Mouse (Mus musculus) embryonic fibroblast, embryonic 13.5 days (primary cell): Measurements from ENCODE around the gene Srpr. TPM values are rescaled to one million over a fixed set of nuclear protein-coding genes. Genes with fewer than 3 reads are reported as not detected.

Source experiments
- H3K27ac ChIP-seq: 2 replicates; pipeline ENCODE4 v1.5.1; 2012; ENCODE audit warnings: low read length, control low read depth, inconsistent platforms; ENCODE audit not compliant: insufficient read depth
- H3K4me1 ChIP-seq: 2 replicates; pipeline ENCODE4 v1.6.1; 2011; ENCODE audit warnings: low read length; ENCODE audit not compliant: control insufficient read depth, insufficient read depth
- H3K4me3 ChIP-seq: 2 replicates; pipeline ENCODE4 v1.5.1; 2011; ENCODE audit warnings: mild to moderate bottlenecking, control low read depth, low read length; ENCODE audit not compliant: insufficient read depth
- CTCF ChIP-seq: IDR thresholded peaks from 2 replicates; pipeline ENCODE4 v1.5.1; 2011; ENCODE audit warnings: mild to moderate bottlenecking, control low read depth, low read length, moderate library complexity, borderline replicate concordance; ENCODE audit not compliant: insufficient read depth
- POLR2A ChIP-seq: IDR thresholded peaks from 2 replicates; pipeline ENCODE4 v1.6.1; 2011; ENCODE audit warnings: low read depth, mild to moderate bottlenecking, control low read depth, low read length, moderate library complexity
- polyA plus RNA-seq: library from polyadenylated mRNA; stranded (reverse); fragments of >200 nt; gene quantifications from 2 replicates; pipeline ENCODE4 v1.2.4, GENCODE M21; 2011; ENCODE audit warnings: low read depth; ENCODE audit not compliant: missing spikeins, insufficient read length

The Srpr gene
- polyA plus RNA-seq, result 145 and 164 TPM in 2 replicates

GRCm38 (mm10) chr9:35199772-35200471, at the start of gene Srpr, which contains the start of gene Tirap:
Srpr (plus strand) TSS chr9:35200175.
Tirap (minus strand) TSS chr9:35200291.
- TF ChIP-seq CTCF (peak; percentile 63), POLR2A (peak; percentile 53; the same call in 1 of the 2 replicates)
- Histone ChIP-seq H3K27ac (peak within 1 kb of the TSS; percentile 5; the same call in 1 of the 2 replicates), H3K4me1 (0 out of 2 replicates have a peak, but pooled peaks cover 3% of the 10 kb centered on the region)

GRCm38 (mm10) chr9:35152923-35153322, 47.1 kb upstream of the Srpr start:
- no peak overlapping the region for H3K27ac ChIP-seq
- TF ChIP-seq CTCF, result no peak
- TF ChIP-seq POLR2A, result no peak
- H3K4me3 ChIP-seq, result no peak overlapping the region
- H3K4me1 ChIP-seq, result peaks cover 2% of the 10 kb centered on the region; the same call in 1 of the 2 replicates

More at GRCm38 (mm10) chr9:35199772-35200471, at the start of gene Srpr, which contains the start of gene Tirap:
- H3K4me3 ChIP-seq, result peak within 1 kb of the TSS; percentile 90

GRCm38 (mm10) chr9:35156002-35156710, 43.8 kb upstream of the Srpr start:
- TF ChIP-seq CTCF (no peak), POLR2A (no peak)
- peaks cover 2% of the 10 kb centered on the region; the same call in 1 of the 2 replicates for H3K4me1 ChIP-seq
- peak overlapping the region; percentile 21 for H3K27ac ChIP-seq
- H3K4me3 ChIP-seq, result no peak overlapping the region

- Histone ChIP-seq H3K27ac (no peak overlapping the region; the same call in 1 of the 2 replicates), H3K4me3 (no peak overlapping the region), H3K4me1 (peaks cover 2% of the 10 kb centered on the region; the same call in 1 of the 2 replicates)
- no peak for TF ChIP-seq CTCF
- TF ChIP-seq POLR2A, result no peak
These were observed 43.1 kb upstream of the Srpr start for GRCm38 (mm10) chr9:35156862-35157261.

DNA sequence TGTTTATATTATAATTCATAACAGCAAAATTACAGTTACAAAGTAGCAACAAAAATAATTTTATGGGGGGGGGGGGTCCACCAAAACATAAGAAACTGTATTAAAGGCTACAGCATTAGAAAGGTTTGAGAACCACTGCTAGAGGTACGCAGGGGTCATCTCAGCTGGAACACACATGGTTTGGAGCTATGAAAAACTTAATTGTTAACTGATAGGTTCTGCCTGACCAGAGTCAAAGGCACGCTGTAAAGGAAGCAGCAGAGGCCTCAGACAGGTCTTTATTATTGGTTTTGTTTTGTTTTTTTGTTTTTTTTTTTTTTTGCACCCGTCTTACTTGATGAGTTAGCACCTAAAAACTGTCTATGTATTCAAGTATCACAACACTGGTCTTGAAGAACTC, 41.5 kb upstream of the Srpr start:
- Histone ChIP-seq H3K4me3 (no peak overlapping the region), H3K4me1 (peaks cover 2% of the 10 kb centered on the region; the same call in 1 of the 2 replicates), H3K27ac (no peak overlapping the region)
- TF ChIP-seq POLR2A, result no peak
- no peak for TF ChIP-seq CTCF

DNA sequence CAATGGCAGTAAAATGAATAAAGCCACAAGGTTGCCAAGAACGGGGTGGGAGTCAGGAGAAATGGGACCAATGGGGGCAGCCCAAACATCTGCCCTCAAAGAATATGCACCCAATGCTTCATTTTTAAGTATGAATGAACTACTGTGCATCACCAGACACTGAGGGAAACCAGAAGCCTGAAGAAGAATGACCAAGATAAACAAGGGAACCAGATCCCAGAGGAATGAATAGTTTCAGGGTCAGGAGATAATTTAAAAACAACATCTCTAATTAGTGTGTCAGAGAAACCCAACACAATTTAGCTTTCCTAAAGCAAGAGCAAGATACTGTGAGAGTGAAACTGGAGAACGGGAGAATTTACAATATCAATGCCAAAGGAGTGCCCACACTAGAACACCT, 39.3 kb upstream of the Srpr start:
- H3K4me3 ChIP-seq, result no peak overlapping the region
- no peak overlapping the region for H3K27ac ChIP-seq
- peaks cover 1% of the 10 kb centered on the region; the same call in 1 of the 2 replicates for H3K4me1 ChIP-seq
- TF ChIP-seq POLR2A, result no peak

GRCm38 (mm10) chr9:35161721-35162120, 38.3 kb upstream of the Srpr start:
- Histone ChIP-seq H3K4me3 (no peak overlapping the region), H3K4me1 (no peaks in the 10 kb centered on the region), H3K27ac (no peak overlapping the region)
- TF ChIP-seq POLR2A, result no peak
- TF ChIP-seq CTCF, result no peak

- no peaks in the 10 kb centered on the region for H3K4me1 ChIP-seq
- TF ChIP-seq POLR2A (no peak), CTCF (no peak)
- no peak overlapping the region for H3K4me3 ChIP-seq
- H3K27ac ChIP-seq, result no peak overlapping the region
These were observed 36.8 kb upstream of the Srpr start for GRCm38 (mm10) chr9:35163011-35163690.

DNA sequence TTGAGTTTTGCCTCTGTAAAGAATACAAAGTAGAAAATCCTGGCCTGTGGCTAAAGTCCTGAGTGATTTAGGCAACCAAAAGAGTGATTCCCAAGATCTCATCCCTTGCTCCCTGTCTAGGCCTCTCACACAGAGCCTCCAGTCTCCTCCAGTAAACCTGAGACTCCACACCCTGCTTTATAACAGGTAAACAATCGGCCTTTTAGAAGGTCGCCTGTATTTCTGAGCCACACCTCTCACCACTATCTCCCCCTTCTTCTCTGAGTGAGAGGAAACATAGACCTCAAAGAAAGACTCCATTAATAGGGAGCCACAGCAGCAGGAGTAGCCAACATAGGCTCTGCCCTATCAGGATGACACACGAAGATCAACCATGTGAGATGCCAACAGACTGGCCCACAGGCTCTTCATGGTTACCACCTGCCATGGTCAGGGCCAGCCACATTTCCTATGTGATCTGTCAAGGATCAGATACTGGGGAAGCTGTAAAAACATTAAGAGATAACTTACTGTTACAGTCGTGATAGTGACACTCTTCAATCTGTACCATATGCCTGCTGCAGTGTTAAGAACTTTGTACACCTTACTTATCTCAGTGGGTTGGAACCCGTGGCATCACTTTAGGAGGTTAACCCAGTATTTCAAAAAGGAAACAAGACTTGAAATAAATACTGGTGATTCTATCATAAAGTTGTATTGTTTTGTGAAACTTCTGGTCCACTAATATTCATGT, 35.7 kb upstream of the Srpr start:
- no peak overlapping the region for H3K4me3 ChIP-seq
- TF ChIP-seq POLR2A (no peak), CTCF (no peak)
- no peak overlapping the region for H3K27ac ChIP-seq

More for the DNA sequence above, 35.7 kb upstream of the Srpr start:
- H3K4me1 ChIP-seq, result no peaks in the 10 kb centered on the region
